Mouse (Mus musculus): ENCODE measurements around the gene Trim14. TPM values are rescaled to one million over a fixed set of nuclear protein-coding genes. Genes with fewer than 3 reads are reported as not detected.
A peak's percentile ranks its signal among the peaks of the same experiment; 100 is the strongest.

The Trim14 gene
- polyA plus RNA-seq, 1 experiment from 2014 or later: 1.1 TPM

DNA sequence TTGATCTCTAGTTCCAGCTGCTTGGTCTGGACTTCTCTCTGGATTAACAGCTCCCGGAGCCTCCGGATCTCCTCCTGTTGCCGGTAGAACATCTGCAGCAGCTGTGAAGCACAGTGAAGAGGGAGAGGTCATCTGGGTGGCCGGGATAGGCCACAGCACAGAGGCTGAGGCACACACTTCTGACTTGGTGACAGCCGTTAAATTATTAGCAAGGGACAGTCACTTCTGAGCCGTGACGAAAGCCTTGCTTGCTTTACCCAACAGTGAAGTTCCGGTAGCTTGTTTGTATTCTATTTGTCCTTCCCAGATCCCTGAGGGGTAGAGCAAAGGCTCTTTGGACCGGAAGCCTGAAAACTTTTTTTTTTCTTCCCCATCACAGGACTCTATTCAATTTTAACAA, 3.2 kb upstream of the Trim14 start:
- H3K36me3 ChIP-seq (replicated peaks): 0 out of 2 replicates have a peak, but pooled peaks cover 4% of the 10 kb centered on the region
- H3K27ac ChIP-seq: no peak overlapping the region
- H3K4me2 ChIP-seq: no peak overlapping the region
- 68% methylated on average over 9 of the region's 9 CpGs for WGBS
- no peak for ATAC-seq (replicated peaks)
- peaks cover 18% of the 10 kb centered on the region for H3K4me1 ChIP-seq
- peaks cover 39% of the 10 kb centered on the region for H3K27me3 ChIP-seq (replicated peaks)
- no peaks in the 10 kb centered on the region for H3K9me3 ChIP-seq
- H3K9ac ChIP-seq: no peak overlapping the region
- H3K4me3 ChIP-seq: no peak overlapping the region

DNA sequence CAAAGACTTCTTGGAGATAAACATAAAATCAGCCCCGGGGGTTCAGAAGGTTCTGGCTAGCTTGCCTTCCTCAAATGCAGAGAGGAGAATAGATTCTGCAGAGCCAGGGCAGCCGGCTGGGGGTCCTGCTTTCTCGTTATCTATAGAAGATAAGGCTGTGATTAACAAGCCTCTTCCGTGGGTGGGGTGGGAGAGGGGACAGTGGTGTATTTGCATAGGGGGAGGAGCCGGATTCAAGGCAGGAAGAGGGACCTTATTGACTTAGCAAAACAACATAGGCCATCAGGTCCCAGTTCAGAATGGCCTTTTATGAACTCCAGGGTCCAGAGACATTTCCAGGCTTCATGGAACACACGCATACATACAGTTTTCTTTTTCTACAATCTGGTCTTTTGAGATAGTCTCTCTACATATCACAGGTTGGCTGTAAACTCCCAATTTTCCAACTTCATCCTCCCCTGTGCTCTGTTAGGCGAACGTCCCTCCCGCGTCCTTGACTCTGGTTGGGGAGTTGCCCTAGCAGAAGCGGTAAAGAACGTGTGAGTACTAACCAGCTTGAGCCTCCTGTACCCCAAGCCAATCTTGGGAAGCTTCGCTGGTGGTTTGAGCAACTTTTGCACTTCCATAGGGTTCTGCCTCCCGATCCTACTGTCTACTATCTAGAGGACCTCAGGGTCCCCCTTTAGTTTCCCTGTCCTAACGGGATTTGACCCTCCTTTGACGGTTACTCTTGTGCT, 679 bp downstream of the Trim14 start:
- Histone ChIP-seq H3K4me1 (peaks cover 20% of the 10 kb centered on the region), H3K9ac (no peak overlapping the region), H3K4me2 (peak overlapping the region; percentile 62), H3K4me3 (peak overlapping the region; percentile 37), H3K27ac (no peak overlapping the region), H3K27me3 (replicated peaks) (peaks cover 56% of the 10 kb centered on the region), H3K9me3 (no peaks in the 10 kb centered on the region), H3K36me3 (replicated peaks) (0 out of 2 replicates have a peak, but pooled peaks cover 4% of the 10 kb centered on the region)
- no peak for ATAC-seq (replicated peaks)
- WGBS: 6% methylated on average over 16 of the region's 16 CpGs

DNA sequence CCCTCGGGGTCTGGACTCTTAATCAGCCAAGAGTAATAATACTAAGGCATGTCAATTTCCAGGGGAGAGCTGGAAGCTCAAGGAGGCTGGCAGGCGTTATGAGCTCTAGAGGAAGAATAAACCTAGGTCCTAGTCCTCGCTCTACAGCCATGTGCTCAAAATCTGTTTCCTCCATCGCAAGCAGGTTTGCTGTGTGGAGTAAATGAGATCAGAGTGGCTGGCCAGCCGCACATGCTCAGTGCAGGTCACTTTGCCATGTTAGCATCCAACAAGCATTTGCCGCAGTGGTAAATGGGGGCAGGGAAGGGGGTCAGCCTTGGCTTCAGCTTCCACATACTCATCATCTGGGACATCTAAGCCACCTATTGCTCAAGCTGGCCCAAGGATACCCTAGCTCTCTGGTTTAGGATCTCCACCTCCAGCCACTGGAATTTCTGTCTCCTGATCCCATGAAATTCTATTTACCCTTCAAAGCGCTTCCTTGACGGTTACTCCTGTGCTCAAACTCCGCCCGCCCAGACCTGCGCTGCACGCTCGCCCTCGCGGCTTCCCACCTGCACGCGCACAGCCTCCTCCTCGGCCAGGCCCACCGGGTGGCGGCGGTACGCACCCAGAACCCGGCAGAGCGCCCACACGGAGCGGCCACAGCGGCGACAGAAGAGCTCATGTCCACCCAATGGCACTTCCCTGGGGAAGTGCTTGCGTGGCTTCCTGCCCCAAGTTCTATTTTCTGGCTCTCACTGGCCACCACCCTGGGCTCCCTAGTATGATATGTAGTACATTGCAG, 1.8 kb downstream of the Trim14 start:
- WGBS: 9% methylated on average over 29 of the region's 29 CpGs
- Histone ChIP-seq H3K27ac (no peak overlapping the region), H3K4me1 (peaks cover 20% of the 10 kb centered on the region), H3K27me3 (replicated peaks) (peaks cover 56% of the 10 kb centered on the region), H3K4me3 (peak overlapping the region; percentile 32), H3K4me2 (peak overlapping the region; percentile 62), H3K9ac (no peak overlapping the region), H3K9me3 (no peaks in the 10 kb centered on the region), H3K36me3 (replicated peaks) (0 out of 2 replicates have a peak, but pooled peaks cover 4% of the 10 kb centered on the region)
- ATAC-seq (replicated peaks): no peak; the same call in 1 of the 2 replicates

DNA sequence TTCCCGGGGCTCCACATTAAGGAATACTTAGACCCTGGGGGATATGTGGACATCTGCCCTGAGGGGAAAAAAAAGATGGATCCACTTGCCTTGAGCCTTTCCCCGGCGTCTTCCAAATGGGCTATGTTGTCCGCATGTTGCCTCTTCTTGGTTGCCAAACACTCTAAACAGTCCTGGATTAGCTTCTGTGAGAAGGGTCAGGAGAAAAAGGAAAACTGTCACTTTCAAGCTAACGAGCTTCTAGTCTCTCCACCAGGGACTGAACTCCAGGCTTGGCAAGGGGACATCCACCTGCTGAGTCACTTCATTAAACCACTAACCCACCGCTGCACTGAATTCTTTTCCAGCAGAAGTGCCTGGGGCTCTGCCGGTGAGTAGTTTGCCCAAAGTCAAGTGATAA, 3.0 kb downstream of the Trim14 start:
- H3K4me2 ChIP-seq: no peak overlapping the region
- H3K36me3 ChIP-seq (replicated peaks): 0 out of 2 replicates have a peak, but pooled peaks cover 3% of the 10 kb centered on the region
- ATAC-seq (replicated peaks): no peak
- no peaks in the 10 kb centered on the region for H3K9me3 ChIP-seq
- no peak overlapping the region for H3K27ac ChIP-seq
- 70% methylated on average over 7 of the region's 7 CpGs for WGBS
- no peak overlapping the region for H3K9ac ChIP-seq
- H3K27me3 ChIP-seq (replicated peaks): peaks cover 49% of the 10 kb centered on the region
- no peak overlapping the region for H3K4me3 ChIP-seq
- H3K4me1 ChIP-seq: peaks cover 20% of the 10 kb centered on the region

DNA sequence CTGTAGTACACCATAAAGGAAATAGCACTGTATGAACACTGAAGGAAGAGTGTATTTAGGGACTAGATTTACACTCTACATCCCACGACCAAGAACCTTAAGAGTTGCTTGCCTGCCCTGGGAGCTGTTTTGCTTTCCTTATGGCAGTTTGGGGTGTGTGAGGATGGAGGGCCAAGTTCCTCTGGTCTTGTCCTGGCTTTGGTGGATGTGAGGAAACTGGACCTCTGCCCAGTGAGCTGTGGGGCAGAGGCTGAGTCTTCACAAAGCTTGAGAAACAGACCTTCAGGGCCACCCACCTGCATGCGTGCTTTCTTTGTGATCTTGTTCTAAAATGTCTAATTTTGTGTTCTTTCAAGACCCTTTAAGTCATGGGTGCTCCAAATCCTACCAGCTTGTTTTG, 3.4 kb downstream of the Trim14 start:
- no peak overlapping the region for H3K27ac ChIP-seq
- ATAC-seq (replicated peaks): no peak
- WGBS: 83% methylated on average over 2 of the region's 2 CpGs
- H3K4me2 ChIP-seq: no peak overlapping the region
- H3K9me3 ChIP-seq: no peaks in the 10 kb centered on the region
- H3K4me3 ChIP-seq: no peak overlapping the region
- peaks cover 20% of the 10 kb centered on the region for H3K4me1 ChIP-seq
- H3K9ac ChIP-seq: no peak overlapping the region
- no peaks in the 10 kb centered on the region for H3K36me3 ChIP-seq (replicated peaks)
- peaks cover 45% of the 10 kb centered on the region for H3K27me3 ChIP-seq (replicated peaks)

DNA sequence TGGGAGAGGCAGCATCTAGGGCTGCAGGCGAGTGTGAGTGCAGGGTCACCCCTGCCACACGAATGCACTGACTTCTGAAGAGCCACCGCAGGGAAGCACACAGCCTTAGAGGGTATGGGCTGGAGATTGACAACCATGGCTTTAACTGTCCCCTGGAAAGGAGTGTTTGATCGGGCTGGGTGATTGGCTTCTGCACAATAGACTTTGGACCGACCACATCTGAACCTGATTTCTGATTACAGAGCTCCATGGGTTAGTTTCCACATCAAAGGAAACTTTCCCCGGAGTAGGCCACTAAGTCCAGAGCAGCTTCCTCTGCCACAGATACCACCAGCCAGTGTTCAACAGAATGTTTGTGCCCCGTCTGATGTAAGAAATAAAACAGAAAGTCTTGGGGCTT, 6.2 kb downstream of the Trim14 start:
- H3K27ac ChIP-seq: no peak overlapping the region
- 45% methylated on average over 7 of the region's 7 CpGs for WGBS
- H3K27me3 ChIP-seq (replicated peaks): peaks cover 22% of the 10 kb centered on the region
- no peaks in the 10 kb centered on the region for H3K9me3 ChIP-seq
- no peak overlapping the region for H3K9ac ChIP-seq
- no peaks in the 10 kb centered on the region for H3K36me3 ChIP-seq (replicated peaks)
- no peak for ATAC-seq (replicated peaks)
- H3K4me3 ChIP-seq: no peak overlapping the region
- H3K4me1 ChIP-seq: peaks cover 11% of the 10 kb centered on the region; the same call in 1 of the 2 replicates
- no peak overlapping the region for H3K4me2 ChIP-seq

DNA sequence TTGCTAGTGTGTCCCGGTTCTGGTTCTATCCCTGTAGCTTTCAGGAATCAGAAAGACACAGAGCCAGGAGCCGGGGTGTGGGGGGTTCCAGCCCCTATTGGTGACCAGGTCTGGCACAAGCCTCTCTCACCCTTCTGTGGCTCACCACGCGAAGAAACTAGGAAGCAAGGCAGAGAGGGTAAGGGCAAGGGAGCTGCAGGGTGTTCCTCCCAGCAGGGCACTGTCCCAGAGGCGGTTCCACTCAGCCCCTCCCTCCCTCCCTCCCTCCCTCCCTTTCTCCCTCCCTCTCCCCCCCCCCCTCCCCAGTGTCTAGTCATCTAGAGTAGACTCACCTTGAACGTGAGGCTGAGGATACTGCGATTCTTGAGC, 8.4 kb downstream of the Trim14 start:
- no peaks in the 10 kb centered on the region for H3K36me3 ChIP-seq (replicated peaks)
- no peak overlapping the region for H3K9ac ChIP-seq
- H3K4me2 ChIP-seq: peak overlapping the region; percentile 38
- no peak for ATAC-seq (replicated peaks)
- H3K4me3 ChIP-seq: no peak overlapping the region
- 6% methylated on average over 6 of the region's 7 CpGs for WGBS
- H3K27ac ChIP-seq: no peak overlapping the region
- H3K4me1 ChIP-seq: 0 out of 2 replicates have a peak, but pooled peaks cover 4% of the 10 kb centered on the region
- peaks cover 4% of the 10 kb centered on the region; the same call in 1 of the 2 replicates for H3K27me3 ChIP-seq (replicated peaks)
- no peaks in the 10 kb centered on the region for H3K9me3 ChIP-seq

DNA sequence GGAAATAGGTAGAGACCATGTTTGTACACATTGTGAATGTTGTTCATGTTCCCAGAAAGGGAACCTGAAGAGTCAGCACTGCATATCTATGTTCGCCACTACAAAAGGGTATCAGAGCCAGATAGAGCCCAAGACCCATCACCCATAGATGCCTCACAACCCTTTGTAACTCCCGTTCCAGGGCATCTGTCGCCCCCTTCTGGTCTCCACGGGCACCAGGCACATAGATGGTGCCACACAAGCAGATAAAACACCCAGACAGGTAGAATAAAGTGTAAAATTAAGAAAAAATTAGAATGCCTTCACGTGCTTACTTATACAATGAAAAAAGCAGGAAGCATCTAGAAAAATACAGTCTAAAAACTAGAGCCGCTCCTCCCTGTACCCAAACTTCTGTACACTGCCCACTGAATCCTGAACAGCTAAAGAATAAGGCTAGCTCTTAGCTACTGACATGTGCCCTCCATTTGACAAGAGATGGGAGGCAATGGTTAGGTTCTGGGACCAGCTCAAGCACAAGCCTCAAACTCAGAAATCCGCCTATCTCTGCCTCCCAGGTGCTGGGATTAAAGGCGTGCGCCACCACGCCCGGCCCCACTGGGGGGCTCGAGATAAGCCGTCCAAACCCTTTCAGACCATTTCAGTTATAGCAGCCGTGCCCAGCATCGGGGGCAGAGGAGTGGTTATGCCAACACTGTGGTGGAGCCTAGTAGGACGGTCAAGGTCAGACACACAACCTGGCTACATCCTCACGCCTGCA, 9.0 kb downstream of the Trim14 start:
- Histone ChIP-seq H3K4me3 (no peak overlapping the region), H3K9ac (no peak overlapping the region), H3K4me1 (0 out of 2 replicates have a peak, but pooled peaks cover 4% of the 10 kb centered on the region), H3K9me3 (no peaks in the 10 kb centered on the region), H3K4me2 (peak overlapping the region; percentile 38), H3K27ac (no peak overlapping the region), H3K27me3 (replicated peaks) (peaks cover 4% of the 10 kb centered on the region; the same call in 1 of the 2 replicates), H3K36me3 (replicated peaks) (no peaks in the 10 kb centered on the region)
- ATAC-seq (replicated peaks): no peak
- 28% methylated on average over 17 of the region's 17 CpGs for WGBS

DNA sequence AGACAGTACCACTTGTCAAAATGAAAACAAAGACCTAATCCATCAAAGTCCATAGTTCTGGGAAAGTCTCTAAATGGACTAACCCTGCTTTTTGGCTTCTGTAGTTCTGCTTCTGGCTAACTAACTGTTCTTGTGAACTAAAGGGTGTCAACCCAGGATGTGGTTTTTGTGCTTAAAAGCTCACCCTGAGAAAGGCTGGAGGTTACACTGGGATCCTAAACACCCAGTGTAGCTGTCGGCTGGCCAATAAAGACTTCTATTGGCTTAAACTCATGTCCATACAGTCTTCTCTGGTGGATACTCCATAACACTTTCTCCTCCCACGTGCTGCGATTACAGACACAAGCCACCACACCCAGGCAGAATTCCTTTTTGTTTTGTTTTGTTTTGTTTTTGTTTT, 9.7 kb downstream of the Trim14 start:
- WGBS: 91% methylated on average over 3 of the region's 3 CpGs
- H3K27ac ChIP-seq: no peak overlapping the region
- H3K4me1 ChIP-seq: 0 out of 2 replicates have a peak, but pooled peaks cover 4% of the 10 kb centered on the region
- no peak for ATAC-seq (replicated peaks)
- H3K9ac ChIP-seq: no peak overlapping the region
- H3K4me3 ChIP-seq: no peak overlapping the region
- H3K4me2 ChIP-seq: no peak overlapping the region
- H3K36me3 ChIP-seq (replicated peaks): no peaks in the 10 kb centered on the region
- no peaks in the 10 kb centered on the region for H3K27me3 ChIP-seq (replicated peaks)
- H3K9me3 ChIP-seq: no peaks in the 10 kb centered on the region

DNA sequence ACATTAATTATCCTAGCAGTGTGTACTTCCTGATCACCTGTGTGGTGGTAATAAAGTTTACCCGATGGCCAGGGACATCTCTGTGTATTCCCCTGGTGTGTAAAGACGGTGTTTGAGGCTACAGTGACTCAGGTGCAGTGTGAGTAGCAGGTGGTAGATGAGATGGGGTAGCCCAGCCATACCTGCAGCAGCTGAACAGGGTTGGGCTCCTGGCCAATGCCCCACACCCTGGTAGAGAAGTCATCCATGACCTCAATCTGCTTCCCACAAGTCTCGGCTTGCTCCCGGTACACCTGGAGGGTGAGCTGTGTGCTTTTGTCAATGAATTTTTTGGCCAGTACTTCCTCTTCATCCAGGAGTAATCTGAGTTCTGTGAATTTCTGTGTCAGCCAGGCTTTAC, 12.6 kb downstream of the Trim14 start:
- ATAC-seq (replicated peaks): no peak
- 86% methylated on average over 4 of the region's 4 CpGs for WGBS
- Histone ChIP-seq H3K4me1 (0 out of 2 replicates have a peak, but pooled peaks cover 4% of the 10 kb centered on the region), H3K9me3 (no peaks in the 10 kb centered on the region), H3K4me3 (no peak overlapping the region), H3K36me3 (replicated peaks) (no peaks in the 10 kb centered on the region), H3K27me3 (replicated peaks) (no peaks in the 10 kb centered on the region), H3K27ac (no peak overlapping the region), H3K4me2 (no peak overlapping the region), H3K9ac (no peak overlapping the region)

DNA sequence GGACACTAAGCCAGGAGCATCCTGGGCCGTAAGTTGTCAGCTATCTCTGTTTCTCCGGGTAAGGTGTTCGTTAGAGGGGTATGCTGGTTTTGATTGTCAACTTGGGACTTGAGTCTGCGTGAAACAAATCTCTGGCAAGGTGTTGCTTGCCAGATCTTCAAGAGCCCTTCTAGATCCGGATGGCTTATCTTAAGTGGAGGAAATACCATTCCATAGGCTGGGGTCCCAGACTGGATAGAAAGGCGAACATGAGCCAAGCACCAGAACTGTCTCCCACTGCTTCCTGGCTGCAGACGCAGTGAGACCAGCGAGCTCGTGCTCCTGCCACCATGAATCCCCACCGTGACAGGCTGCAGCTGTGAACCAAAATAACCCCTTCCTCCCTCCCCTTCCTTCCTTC, 14.5 kb downstream of the Trim14 start:
- no peak for ATAC-seq (replicated peaks)
- H3K27me3 ChIP-seq (replicated peaks): no peaks in the 10 kb centered on the region
- no peak overlapping the region for H3K4me3 ChIP-seq
- WGBS: 90% methylated on average over 10 of the region's 10 CpGs
- H3K9me3 ChIP-seq: no peaks in the 10 kb centered on the region
- H3K4me1 ChIP-seq: no peaks in the 10 kb centered on the region
- no peak overlapping the region for H3K27ac ChIP-seq
- no peaks in the 10 kb centered on the region for H3K36me3 ChIP-seq (replicated peaks)
- H3K4me2 ChIP-seq: no peak overlapping the region
- H3K9ac ChIP-seq: no peak overlapping the region

DNA sequence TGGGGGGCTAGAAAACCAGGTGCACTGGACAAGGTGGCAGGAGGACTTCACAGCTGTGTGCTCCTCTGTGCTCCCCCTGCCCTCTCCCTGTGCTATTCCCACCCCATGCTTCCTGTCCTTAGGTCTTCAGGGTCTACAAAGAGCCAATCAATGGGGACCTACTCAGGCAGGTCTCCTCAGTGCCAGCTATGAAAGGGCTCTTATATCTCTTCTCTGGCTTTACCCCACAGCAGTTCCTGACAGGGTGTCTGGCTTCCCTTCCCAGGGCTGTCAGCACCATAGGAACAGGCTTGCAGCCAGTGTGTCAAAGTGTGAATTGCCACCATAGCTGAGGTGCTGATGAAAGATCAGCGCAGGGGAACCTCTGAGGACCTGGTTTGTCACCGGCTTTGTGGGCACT, 15.4 kb downstream of the Trim14 start:
- no peak for ATAC-seq (replicated peaks)
- Histone ChIP-seq H3K4me2 (no peak overlapping the region), H3K36me3 (replicated peaks) (no peaks in the 10 kb centered on the region), H3K4me3 (no peak overlapping the region), H3K4me1 (no peaks in the 10 kb centered on the region), H3K27ac (no peak overlapping the region), H3K27me3 (replicated peaks) (no peaks in the 10 kb centered on the region), H3K9me3 (no peaks in the 10 kb centered on the region), H3K9ac (no peak overlapping the region)
- WGBS: 93% methylated on average over 2 of the region's 2 CpGs

All from midbrain, embryonic 15.5 days (tissue).